Mouse (Mus musculus): Measurements from ENCODE around the gene Plcg1.

The Plcg1 gene

DNA sequence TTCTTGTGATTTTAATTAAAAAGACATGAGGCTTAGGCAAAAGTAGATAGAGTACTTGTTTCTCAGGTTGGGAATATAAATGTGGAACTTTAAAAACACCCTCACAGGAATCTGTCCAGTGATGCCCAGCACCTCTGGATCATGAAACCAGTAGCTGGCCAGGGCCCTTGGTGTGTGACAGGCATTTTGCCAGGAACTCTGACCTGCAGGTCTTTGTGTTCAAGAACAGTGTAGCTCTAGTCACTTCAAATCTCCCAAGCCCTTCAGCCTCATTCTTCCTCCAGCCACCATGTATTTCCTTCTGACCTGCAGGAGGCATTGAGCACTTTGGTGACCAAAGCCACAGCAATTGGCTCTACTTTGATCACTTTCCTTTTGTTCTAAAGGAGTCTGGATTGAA lies 39.3 kb downstream of the Plcg1 start:
- no peak for DNase-seq (ENCODE audit: low spot score)

DNA sequence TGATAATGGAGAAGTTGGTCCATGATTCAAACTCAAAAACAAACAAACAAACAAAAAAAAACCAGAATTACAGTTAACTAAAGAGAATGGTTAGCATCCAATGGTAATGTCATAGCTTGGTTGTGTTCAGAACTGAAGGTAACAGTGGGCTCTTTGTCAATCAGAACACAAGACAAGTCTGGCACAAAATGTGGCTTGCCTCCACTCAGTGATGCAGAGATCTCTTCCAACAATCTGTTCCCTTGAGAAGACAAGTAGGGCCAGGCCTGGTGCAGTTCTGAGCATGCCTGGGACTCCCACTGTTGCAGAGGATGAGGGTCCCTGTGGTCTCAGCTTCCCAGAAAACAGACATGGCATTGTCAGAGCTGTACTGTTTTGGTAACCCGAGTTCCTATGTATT lies 39.8 kb downstream of the Plcg1 start:
- no peak for DNase-seq (ENCODE audit: low spot score)

DNA sequence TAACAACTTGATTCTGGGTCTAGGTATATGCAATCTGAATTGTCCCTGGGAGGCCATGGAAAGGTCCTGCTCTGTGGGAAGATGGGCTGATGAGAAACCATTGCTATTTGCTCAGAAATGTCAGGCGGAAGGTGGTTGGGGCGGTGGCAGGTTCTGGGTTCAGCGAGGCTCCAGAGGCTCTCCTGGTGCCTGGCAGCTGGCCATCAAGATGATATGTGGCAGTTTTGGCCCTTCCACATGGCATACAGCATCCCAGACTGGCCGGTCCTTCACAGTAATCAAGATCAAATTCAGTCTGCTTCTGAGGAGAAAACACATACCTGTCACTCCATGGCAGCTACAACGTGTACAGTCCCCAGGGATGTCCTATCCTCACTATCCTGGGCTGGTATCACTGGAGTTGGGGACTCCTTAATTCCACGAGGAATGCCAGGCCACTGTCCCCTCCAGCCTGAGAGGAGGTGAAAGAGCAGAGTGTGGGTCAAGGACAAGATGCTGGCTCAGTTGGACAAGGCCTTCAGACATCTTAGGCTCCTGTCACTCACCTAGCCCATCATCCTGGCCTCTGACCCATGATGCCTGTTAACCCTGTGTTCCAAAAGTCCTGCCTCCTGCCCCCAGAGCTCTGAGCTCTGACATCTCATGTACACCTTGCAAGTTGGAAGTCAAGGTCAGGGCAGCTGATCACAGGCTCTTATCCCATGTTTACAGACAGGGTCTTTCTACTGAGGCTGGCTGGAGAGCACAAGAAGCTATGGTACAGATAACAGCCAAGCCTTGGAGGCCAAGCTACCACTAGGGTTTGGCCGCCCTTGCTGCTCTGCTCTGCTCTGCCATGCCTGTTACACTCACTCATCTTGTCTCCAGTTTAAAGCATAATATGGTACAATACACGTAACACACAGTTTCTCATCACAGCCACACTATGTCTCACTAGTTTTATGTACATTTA lies 40.5 kb downstream of the Plcg1 start:
- no peak for DNase-seq (ENCODE audit: low spot score)

DNA sequence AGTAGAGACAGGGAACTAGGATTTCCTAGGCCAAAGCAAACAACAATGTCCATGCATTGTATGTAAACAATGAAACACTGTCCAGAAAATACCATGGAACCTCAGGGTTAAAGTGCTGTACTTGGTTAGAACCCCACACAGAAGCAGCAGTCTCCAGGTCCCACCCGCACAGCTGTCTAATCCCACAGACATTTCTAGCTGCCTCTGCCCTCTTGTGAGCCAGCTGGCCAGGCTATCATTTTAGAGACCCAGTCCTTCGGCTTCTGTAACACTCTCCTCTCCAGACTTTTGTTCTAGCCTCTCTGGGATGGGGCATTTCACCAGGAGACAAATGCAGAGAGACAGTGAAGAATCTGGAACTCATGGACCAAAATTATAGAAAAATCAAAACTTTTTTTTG lies 46.9 kb downstream of the Plcg1 start:
- no peak for DNase-seq (ENCODE audit: low spot score)

DNA sequence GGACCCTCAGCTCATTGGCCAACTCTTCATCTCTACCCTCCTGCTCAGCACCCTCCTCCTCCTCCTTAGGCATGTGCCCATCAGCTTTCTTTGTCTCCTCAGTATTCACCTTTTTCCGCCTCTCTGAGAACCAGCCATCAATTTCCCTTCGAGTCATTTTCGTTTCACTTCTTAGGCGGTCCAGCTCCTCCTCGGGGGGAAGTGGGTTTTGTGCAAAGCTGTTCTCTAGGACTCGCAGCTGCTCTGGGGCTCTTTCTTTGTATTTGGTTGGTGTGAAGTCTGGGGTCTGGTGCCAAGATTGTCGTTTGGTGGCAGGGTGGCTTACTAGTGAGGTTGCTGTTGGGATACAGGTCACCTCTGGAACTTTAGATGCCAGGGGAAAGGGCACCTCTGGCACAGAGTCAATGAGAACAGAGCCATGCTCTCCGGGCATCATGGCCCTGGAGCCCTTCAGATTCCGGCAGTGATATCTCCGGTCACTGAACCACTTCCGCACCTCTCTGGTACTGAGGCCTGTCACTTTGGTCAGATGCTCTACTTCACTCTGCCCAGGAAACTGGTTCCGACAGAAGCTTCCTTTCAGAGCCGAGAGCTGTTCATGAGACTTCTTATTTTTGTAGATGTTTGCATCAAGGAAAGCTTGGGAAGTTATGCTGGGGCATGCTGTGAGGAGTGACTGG lies 49.2 kb downstream of the Plcg1 start:
- DNase-seq (ENCODE audit: low spot score) = no peak

DNA sequence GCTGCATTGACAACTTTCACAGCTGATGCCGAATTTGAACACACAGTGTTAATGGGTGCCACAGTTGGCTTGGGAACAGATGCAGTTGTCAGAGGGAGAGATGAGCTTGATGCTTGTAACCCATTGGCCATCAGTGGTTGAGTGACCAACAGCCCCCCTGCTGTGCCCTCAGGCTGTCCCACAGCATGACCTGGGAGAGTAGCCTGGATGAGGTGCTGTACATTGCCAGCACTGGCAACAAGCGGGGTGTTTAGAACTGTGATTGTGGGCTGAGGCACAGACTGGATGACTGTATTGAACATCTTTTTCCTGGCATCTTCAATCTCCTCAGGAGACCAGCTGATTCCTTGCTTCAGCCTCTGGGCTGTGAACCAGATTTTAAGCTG lies 49.7 kb downstream of the Plcg1 start:
- DNase-seq (ENCODE audit: low spot score) = no peak

DNA sequence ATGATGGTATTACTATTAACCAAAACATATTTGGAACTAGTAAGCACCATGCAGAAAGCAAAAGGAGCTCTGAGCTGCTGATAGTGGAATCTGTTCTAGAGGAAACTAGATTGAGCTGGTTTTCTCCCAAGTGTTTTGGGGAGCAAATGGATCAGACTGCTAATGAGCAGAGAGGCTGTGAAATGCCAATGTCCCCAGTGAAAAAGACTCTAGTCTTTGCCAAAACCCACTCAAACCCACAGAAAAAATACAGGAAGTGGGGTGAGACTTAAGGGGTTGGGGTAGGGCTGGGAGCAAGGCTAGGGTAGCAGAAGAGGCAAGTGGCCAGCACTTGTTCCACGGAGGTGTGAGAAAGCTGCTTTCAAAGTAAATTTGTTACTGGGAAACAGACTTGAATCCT lies 55.2 kb downstream of the Plcg1 start:
- DNase-seq (ENCODE audit: low spot score) = no peak

DNA sequence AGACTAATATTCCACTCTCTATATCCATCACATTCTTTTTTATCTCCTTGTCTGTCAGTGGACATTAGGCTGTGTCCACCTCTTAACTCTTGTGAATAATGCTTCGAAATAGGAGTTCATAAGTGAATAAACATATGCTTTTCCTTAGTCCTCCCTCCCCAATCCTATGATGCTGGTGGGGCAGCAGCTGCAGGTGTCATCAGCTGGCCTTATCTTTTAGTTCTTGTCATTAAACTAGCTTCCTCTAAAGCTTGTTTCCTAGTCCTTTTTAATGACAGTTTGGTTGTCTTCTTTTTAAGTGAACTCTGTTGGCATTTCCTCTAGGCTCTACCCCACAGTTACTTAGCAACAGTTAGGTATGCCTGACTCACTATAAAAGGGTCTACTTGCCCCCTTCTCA lies 57.9 kb downstream of the Plcg1 start:
- DNase-seq (ENCODE audit: low spot score) = no peak

DNA sequence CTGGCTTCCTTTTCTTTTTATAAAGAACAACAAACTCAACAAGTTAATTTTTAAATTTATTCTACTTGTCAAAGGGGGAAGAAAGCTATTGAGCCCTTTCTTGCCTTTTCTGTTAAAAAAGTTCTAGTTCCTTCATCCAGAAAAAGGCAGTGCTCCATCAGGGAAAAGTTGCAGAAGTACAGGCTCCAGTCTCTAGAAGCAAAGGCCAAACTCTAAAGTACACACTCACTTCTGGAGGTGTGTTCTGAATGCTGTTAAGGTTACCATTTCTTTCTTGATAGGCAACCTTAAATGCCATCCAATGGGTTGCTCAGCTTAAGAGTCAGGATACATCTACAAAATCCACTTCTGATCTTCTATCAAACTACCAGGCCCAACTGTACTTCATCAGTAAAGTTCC lies 58.6 kb downstream of the Plcg1 start:
- DNase-seq (ENCODE audit: low spot score) = no peak

DNA sequence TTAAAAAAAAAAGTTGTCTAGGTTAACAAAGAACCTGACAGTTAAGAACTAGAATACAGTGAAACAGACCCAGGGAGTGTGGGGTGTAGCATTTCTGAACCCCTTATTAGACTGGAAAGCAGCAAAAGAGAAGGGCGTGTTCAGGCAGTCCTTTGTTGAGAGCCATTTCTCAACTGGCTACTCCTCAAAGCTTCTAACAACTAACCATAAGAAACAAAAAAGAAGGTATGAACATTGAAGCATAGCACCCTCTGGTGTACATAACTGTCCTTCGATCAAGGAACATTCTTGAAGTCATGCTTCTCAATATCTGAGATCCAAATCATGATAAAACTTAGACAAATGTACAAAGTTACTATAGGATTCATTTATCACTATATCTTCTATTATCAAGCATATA lies 62.0 kb downstream of the Plcg1 start:
- peak; percentile 1 for DNase-seq (ENCODE audit: low spot score)

DNA sequence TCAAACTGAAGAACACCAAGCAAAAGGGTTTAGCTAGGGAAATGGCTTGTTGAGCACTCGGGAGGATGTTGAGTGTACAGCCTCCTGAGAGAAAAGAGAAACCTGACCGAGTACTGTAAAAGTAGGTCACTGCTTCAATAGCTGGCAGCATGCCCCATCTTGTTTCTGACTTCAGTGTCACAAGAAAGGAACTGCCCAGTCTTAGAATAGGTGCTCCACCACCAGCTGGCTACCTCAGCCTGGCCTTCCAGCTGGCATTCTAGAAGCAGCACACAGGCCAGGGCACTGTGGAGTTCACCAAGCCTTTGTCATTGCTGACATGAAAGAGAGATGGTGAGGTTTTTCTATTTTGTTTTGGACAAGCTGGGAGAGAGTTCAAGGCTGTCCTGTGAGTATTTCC lies 65.9 kb downstream of the Plcg1 start:
- peak; percentile 35 for DNase-seq (ENCODE audit: low spot score)

DNA sequence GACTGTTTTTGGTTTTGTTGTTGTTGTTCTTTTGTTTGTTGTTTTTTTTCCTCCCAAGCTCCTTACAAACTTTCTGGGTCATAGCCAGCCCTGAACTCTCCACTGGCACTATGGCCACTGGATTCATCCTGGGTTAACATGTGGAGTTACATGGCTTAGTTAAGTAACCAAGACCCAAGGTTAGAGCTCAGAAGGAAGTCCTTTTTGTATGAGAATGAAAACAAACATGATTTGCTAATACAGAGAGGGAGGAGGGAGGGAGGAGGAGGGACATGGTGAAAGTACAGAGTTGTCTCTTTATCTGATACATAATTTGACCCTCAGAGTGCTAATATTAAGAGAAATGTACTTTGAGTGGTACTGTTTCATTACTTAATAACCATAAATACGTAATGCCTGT lies 67.1 kb downstream of the Plcg1 start:
- no peak for DNase-seq (ENCODE audit: low spot score)

DNA sequence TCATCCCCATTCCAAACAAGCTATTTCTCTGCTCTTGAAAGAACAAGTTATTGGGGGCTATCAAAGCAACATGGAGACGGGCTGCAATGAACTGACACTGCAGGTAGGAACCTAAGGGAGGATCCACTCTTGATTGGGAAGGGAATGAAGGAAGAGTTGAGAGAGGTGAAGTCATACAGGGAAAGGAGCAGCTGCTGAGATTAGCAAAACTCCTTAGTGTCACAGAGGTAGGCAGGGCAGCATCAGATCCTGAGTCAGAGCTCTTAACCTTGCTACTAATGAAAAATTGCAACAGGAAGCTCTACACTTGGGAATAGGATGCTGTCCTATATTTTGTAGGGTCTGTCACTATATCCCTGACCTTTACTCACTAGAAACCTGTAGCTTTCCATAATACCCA lies 69.9 kb downstream of the Plcg1 start:
- no peak for DNase-seq (ENCODE audit: low spot score)

DNA sequence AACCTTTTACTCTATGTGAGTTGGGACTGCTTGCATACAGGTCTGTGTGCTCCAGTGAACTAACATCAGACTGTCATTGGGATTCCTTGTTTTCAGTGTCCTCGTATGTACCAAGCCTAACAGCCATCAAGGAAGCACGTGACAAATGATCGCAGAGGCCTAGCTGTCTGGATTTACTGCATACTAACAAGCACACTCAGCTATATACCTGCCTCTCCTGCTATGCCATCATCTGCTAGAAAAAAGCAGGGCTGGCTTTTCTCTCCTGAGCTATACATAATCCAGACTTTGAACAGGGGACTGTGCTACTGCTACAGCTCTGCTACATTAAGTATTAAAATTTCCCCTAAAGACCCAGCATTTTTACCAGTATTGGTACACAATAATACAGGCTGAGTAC lies 71.2 kb downstream of the Plcg1 start:
- DNase-seq (ENCODE audit: low spot score) = no peak

DNA sequence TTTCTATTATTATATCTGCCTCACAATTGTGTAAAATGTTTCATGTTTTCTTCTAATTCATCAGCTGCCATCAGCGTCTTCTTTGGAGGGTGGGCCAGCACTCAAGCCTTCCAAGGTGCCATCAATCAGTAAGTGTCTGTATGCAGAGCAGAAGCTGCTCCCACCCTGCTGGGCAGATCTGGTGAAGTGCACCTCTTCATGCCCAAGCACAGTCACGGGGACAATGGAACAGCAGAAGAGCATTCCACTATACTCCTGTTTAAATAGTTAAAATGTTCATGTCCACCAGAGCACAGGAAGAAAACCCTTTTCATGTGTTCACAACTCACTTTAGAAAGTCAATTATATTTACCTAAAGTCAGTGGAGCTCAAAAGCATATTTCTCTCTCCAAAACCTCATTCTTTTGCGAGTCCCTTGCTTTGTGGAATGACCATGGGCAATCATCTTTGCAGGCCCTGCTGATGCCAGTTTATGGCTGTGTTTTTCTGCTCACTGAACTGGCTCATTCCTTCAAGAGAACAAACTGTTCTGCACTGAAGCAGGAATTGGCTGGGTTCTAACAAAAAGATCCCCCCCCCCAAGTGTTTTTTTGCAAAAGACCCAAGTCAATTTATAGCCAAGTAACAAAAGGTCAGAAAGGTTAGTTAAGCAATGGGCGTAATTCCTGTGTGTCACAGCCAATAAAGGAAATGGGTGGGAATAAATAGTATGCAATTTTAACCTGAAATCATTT lies 73.9 kb downstream of the Plcg1 start:
- no peak for DNase-seq (ENCODE audit: low spot score)

DNA sequence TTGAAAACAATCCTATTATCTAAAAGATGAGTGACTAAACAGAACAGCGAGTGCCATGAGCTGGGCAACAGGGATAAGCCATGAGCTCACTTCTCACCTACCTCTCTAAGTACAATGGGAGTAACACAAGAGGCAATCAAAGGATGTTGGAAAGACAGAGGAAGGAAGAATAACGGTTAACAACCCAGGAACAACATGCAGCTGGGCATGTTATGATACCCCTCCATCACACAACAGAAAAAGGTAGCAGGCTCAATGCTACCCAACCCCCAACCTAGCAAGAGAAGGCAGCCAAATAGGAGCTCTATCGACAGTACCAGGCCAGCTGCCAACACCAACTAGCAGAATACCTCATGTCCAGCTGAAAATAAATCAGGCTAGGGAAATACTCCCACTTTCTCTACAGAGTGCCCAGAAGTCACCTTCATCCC lies 75.0 kb downstream of the Plcg1 start:
- DNase-seq (ENCODE audit: low spot score) = no peak

DNA sequence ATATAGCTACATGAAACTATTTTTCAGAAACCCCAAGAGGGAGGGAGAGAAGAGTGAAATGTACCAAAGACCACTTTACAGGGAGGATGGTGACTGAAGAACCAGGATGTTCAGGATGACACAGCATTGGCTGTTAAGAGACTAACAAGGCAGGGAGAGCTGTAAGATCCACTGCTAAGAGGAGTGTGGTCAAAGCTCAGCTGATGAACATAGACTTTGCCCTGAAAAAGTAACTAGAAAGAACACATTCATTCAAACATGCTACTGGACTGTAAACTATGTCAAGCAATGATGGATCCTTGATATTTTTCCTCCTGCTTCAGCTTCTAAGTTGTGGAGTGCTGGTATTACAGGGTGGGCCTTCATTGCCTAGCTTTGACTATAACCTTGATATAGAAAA lies 79.3 kb downstream of the Plcg1 start:
- no peak for DNase-seq (ENCODE audit: low spot score)

DNA sequence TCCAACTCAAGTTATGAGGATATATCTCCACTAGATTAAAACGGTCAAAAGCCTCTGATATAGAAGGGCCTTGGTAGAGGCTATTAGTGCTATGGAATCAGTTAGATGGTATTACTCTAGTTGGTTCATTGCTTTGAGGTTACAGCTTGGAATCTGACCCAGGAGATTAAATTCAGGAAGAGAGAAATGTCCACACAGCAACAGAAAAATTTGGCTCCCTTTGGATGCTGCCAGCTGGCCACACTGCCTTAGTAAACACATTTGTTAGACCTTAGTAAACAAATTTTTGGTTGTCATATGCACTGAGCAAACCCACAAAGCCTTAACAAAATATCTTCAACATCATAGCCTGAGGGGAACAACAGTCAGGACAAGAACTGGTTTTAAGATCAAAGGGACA lies 79.7 kb downstream of the Plcg1 start:
- DNase-seq (ENCODE audit: low spot score) = no peak
